Mouse (Mus musculus) intestine, postnatal 0 days (tissue): ENCODE results near the gene Olig2. TPM values are rescaled to one million over a fixed set of nuclear protein-coding genes. Genes with fewer than 3 reads are reported as not detected.
A peak's percentile ranks its signal among the peaks of the same experiment; 100 is the strongest.

ENCODE experiments used
- ATAC-seq: fragments of 200-750 bp; cut with Nextera tagmentation; 2 replicates; pipeline ENCODE4 v1.8.0; 2017; ENCODE audit warnings: mild to moderate bottlenecking, moderate TSS enrichment, moderate library complexity
- H3K27ac ChIP-seq: fragments of 300-500 bp; sonication (generic); 2 replicates; pipeline ENCODE4 v1.5.1; 2014; ENCODE audit warnings: mild to moderate bottlenecking, low read depth, low read length, moderate library complexity
- H3K27me3 ChIP-seq: fragments of 300-500 bp; sonication (generic); replicated peaks from 2 replicates; pipeline ENCODE4 v1.6.1; 2014; ENCODE audit warnings: low read length, mixed read lengths; ENCODE audit not compliant: control insufficient read depth, insufficient read depth
- H3K36me3 ChIP-seq: fragments of 300-500 bp; sonication (generic); 2 replicates; pipeline ENCODE4 v1.6.1; 2014; ENCODE audit warnings: mild to moderate bottlenecking, moderate library complexity; ENCODE audit not compliant: control insufficient read depth, insufficient read depth
- H3K4me1 ChIP-seq: fragments of 300-500 bp; sonication (generic); replicated peaks from 2 replicates; pipeline ENCODE4 v1.6.1; 2014; ENCODE audit warnings: antibody characterized with exemption, low read length, mixed read lengths; ENCODE audit not compliant: control insufficient read depth, insufficient read depth
- H3K4me2 ChIP-seq: fragments of 300-500 bp; sonication (generic); replicated peaks from 2 replicates; pipeline ENCODE4 v1.6.1; 2014; ENCODE audit warnings: low read depth, mild to moderate bottlenecking, moderate library complexity
- H3K4me3 ChIP-seq: fragments of 300-500 bp; sonication (generic); 2 replicates; pipeline ENCODE4 v1.5.1; 2014; ENCODE audit warnings: low read depth, low read length
- H3K9ac ChIP-seq: fragments of 300-500 bp; sonication (generic); 2 replicates; pipeline ENCODE4 v1.6.1; 2014; ENCODE audit warnings: mild to moderate bottlenecking, low read depth, low read length
- H3K9me3 ChIP-seq: fragments of 300-500 bp; sonication (generic); 2 replicates; pipeline ENCODE4 v1.6.1; 2016; ENCODE audit warnings: mixed run types; ENCODE audit not compliant: control insufficient read depth
- CTCF ChIP-seq: sonication (generic); IDR thresholded peaks from 2 replicates; pipeline ENCODE4 v1.5.1; 2016; ENCODE audit warnings: low read depth, mild to moderate bottlenecking, control low read depth, antibody characterized with exemption, moderate library complexity
- WGBS: fragments of 180-500 bp; shearing (Covaris S2); extraction: QIAGEN DNeasy Blood & Tissue Kit; methylation state at CpG from one replicate; pipeline ENCODE4 v1.1.7; 2014; 5-methylcytosine and 5-hydroxymethylcytosine counted together
- polyA plus RNA-seq: library from polyadenylated mRNA; unstranded; fragments of >200 nt; fragmentation: Nextera tagmentation; extraction: Ambion mirVana; gene quantifications from 2 replicates; pipeline ENCODE4 v1.2.1, GENCODE M21; 2015

Gene Olig2
- polyA plus RNA-seq, 1 experiment from 2014 or later = not detected

DNA sequence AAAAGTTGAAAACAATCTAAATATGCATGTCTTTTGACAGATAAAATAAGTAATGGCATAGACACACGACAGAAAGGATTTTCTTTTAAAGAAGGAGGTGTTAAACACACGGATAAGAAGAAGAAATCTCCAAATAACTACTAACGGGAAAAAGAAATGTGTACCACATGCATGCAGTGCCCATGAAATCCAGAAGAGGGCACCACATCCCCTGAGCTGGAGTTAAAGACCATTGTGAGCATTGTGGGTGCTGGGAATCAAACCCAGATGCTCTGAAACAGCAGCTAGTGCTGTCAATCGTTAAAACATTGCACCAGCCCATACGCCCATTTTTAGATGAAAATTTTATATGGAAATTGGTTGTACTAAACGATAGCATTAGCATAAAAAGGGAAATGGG is 7.3 kb upstream of the Olig2 start:
- Histone ChIP-seq H3K4me1 (no peaks in the 10 kb centered on the region), H3K36me3 (no peaks in the 10 kb centered on the region), H3K4me2 (no peak overlapping the region), H3K9me3 (peaks cover 4% of the 10 kb centered on the region; the same call in 1 of the 2 replicates), H3K27ac (no peak overlapping the region), H3K27me3 (peaks cover 64% of the 10 kb centered on the region), H3K9ac (no peak overlapping the region), H3K4me3 (no peak overlapping the region)
- peak; percentile 54 for TF ChIP-seq CTCF
- ATAC-seq = no peak
- 71% methylated on average over 6 of the region's 6 CpGs for WGBS

DNA sequence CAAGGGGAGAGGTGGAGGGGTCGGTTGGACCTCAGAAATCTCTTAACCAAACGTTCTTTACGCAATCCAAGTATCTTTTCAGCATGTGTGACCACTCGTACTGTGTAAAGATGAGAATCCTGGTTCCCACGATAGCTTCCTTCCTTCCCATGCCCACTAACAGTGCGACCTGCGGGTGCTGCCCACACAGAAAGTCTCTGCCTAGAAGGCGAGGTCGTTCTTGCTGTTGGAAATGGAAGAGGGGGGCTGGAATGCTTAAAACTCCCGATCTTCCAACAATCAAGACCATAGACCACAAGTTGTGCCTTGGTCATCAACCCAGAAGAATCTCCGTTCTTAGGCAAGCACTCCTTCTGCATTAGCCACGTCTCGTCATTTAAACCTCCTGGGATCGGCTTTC is 6.0 kb upstream of the Olig2 start:
- Histone ChIP-seq H3K4me1 (no peaks in the 10 kb centered on the region), H3K36me3 (no peaks in the 10 kb centered on the region), H3K4me3 (no peak overlapping the region), H3K4me2 (no peak overlapping the region), H3K9ac (no peak overlapping the region), H3K27me3 (peaks cover 77% of the 10 kb centered on the region), H3K9me3 (peaks cover 4% of the 10 kb centered on the region; the same call in 1 of the 2 replicates), H3K27ac (no peak overlapping the region)
- no peak for ATAC-seq
- 17% methylated on average over 14 of the region's 14 CpGs for WGBS
- no peak for TF ChIP-seq CTCF

GRCm38 (mm10) chr16:91222171-91222642 is 3.0 kb upstream of the Olig2 start:
- no peak overlapping the region for H3K9ac ChIP-seq
- H3K27me3 ChIP-seq = peaks cover 99% of the 10 kb centered on the region
- no peak overlapping the region for H3K27ac ChIP-seq
- under 1% methylated on average over 25 of the region's 25 CpGs for WGBS
- no peak for ATAC-seq
- no peak for TF ChIP-seq CTCF
- H3K4me1 ChIP-seq = no peaks in the 10 kb centered on the region
- H3K4me3 ChIP-seq = 0 out of 2 replicates have a peak overlapping the region, but pooled peaks have one; percentile 0
- H3K9me3 ChIP-seq = no peaks in the 10 kb centered on the region
- H3K36me3 ChIP-seq = no peaks in the 10 kb centered on the region
- H3K4me2 ChIP-seq = no peak overlapping the region

- 0 out of 2 replicates have a peak overlapping the region, but pooled peaks have one; percentile 0 for H3K4me3 ChIP-seq
- H3K4me2 ChIP-seq = no peak overlapping the region
These were observed 2.5 kb upstream of the Olig2 start for GRCm38 (mm10) chr16:91222643-91223271.

GRCm38 (mm10) chr16:91223327-91224067 is 1.8 kb upstream of the Olig2 start:
- no peak overlapping the region for H3K27ac ChIP-seq
- no peak for TF ChIP-seq CTCF
- WGBS = 2% methylated on average over 35 of the region's 35 CpGs

More at GRCm38 (mm10) chr16:91222643-91223271, 2.5 kb upstream of the Olig2 start:
- no peak overlapping the region for H3K27ac ChIP-seq
- no peak for ATAC-seq
- no peaks in the 10 kb centered on the region for H3K9me3 ChIP-seq
- no peak overlapping the region for H3K9ac ChIP-seq
- under 1% methylated on average over 27 of the region's 27 CpGs for WGBS
- peaks cover 100% of the 10 kb centered on the region for H3K27me3 ChIP-seq
- H3K36me3 ChIP-seq = no peaks in the 10 kb centered on the region
- no peaks in the 10 kb centered on the region for H3K4me1 ChIP-seq
- no peak for TF ChIP-seq CTCF

DNA sequence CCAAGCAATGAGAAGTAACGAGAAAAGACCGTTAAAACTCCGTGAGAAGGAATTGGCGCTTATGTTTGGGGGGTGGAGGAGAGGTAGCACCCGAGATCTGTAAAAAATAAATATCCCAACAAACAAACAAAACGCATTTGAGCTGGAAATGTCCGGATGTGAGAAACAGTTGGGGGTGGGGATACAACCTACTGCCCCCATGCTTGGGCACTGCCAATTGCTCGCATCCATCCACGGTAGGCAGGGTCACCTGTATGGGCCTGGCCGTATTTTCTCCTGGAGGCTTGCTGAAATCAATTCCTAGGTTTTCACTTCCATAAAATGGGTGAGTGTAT is 1.2 kb upstream of the Olig2 start:
- Histone ChIP-seq H3K9me3 (no peaks in the 10 kb centered on the region), H3K27me3 (peaks cover 100% of the 10 kb centered on the region), H3K27ac (no peak overlapping the region), H3K9ac (no peak overlapping the region), H3K36me3 (no peaks in the 10 kb centered on the region), H3K4me1 (no peaks in the 10 kb centered on the region), H3K4me3 (no peak overlapping the region), H3K4me2 (no peak overlapping the region)
- TF ChIP-seq CTCF = no peak
- no peak for ATAC-seq
- WGBS = 11% methylated on average over 10 of the region's 10 CpGs

More at GRCm38 (mm10) chr16:91223327-91224067, 1.8 kb upstream of the Olig2 start:
- no peaks in the 10 kb centered on the region for H3K9me3 ChIP-seq
- no peaks in the 10 kb centered on the region for H3K36me3 ChIP-seq
- no peak overlapping the region for H3K9ac ChIP-seq
- H3K27me3 ChIP-seq = peaks cover 100% of the 10 kb centered on the region
- H3K4me2 ChIP-seq = no peak overlapping the region
- no peaks in the 10 kb centered on the region for H3K4me1 ChIP-seq
- ATAC-seq = no peak
- H3K4me3 ChIP-seq = no peak overlapping the region
